Mouse (Mus musculus) MEL (cell line): ENCODE data around the gene Ankrd52. TPM values are rescaled to one million over a fixed set of nuclear protein-coding genes. Genes with fewer than 3 reads are reported as not detected.

Experiments
- DNase-seq: peaks from one replicate; pipeline ENCODE4 v3.0.0; 2011; ENCODE audit warnings: low read depth, low spot score
- H3K27ac ChIP-seq: 2 replicates; pipeline ENCODE4 v1.5.1; 2012; ENCODE audit warnings: low read depth, mild to moderate bottlenecking, control low read depth, low read length, moderate library complexity; ENCODE audit not compliant: control insufficient read depth
- H3K27me3 ChIP-seq, 2 experiments: fragments of 150-350 bp in 1 of 2; sonication (generic) in 1 of 2; 2 replicates each; pipeline ENCODE4 v1.6.1; 2012; ENCODE audit warnings: low read length in 2 of 2, mild to moderate bottlenecking in 2 of 2, improper control_type of control experiment in 1 of 2, moderate library complexity in 1 of 2; ENCODE audit not compliant: insufficient read depth in 2 of 2, control insufficient read depth in 1 of 2
- H3K36me3 ChIP-seq, 2 experiments: 2 replicates each; pipeline ENCODE4 v1.6.1; 2012 to 2014; ENCODE audit warnings: low read length in 2 of 2, improper control_type of control experiment in 1 of 2, inconsistent platforms in 1 of 2, mild to moderate bottlenecking in 1 of 2; ENCODE audit not compliant: insufficient read depth in 2 of 2, control insufficient read depth in 1 of 2
- H3K4me1 ChIP-seq, 2 experiments: fragments of 150-350 bp in 1 of 2; sonication (generic) in 1 of 2; 2 replicates each; pipeline ENCODE4 v1.6.1; 2012; ENCODE audit warnings: low read length in 2 of 2, improper control_type of control experiment in 1 of 2, mild to moderate bottlenecking in 1 of 2; ENCODE audit not compliant: insufficient read depth in 2 of 2, control insufficient read depth in 1 of 2
- H3K4me3 ChIP-seq, 2 experiments: fragments of 150-350 bp in 1 of 2; sonication (generic) in 1 of 2; 2 replicates each; pipeline ENCODE4 v1.5.1; 2012; ENCODE audit warnings: low read depth in 2 of 2, low read length in 2 of 2, mild to moderate bottlenecking in 2 of 2, moderate library complexity in 2 of 2, control low read depth in 1 of 2, improper control_type of control experiment in 1 of 2; ENCODE audit not compliant: control insufficient read depth in 1 of 2, insufficient read depth in 1 of 2
- H3K79me2 ChIP-seq: 2 replicates; pipeline ENCODE4 v1.6.1; 2012; ENCODE audit warnings: mild to moderate bottlenecking, low read length, moderate library complexity; ENCODE audit not compliant: control insufficient read depth, poor library complexity, insufficient read depth
- H3K9ac ChIP-seq: 2 replicates; pipeline ENCODE4 v1.6.1; 2012; ENCODE audit warnings: low read depth, mild to moderate bottlenecking, control low read depth, low read length, moderate library complexity; ENCODE audit not compliant: control insufficient read depth, poor library complexity, severe bottlenecking
- H3K9me3 ChIP-seq: fragments of 150-350 bp; sonication (generic); replicated peaks from 2 replicates; pipeline ENCODE4 v1.6.1; 2012; ENCODE audit warnings: mild to moderate bottlenecking, low read length, improper control_type of control experiment, moderate library complexity; ENCODE audit not compliant: insufficient read depth
- CHD1 ChIP-seq: IDR thresholded peaks from 2 replicates; pipeline ENCODE4 v1.6.1; 2012; ENCODE audit warnings: low read depth, mild to moderate bottlenecking, inconsistent platforms, low read length, improper control_type of control experiment
- CTCF ChIP-seq, 3 experiments: IDR thresholded peaks in 2 of 3; conservative IDR thresholded peaks in 1 of 3; 2 replicates each; pipeline ENCODE4 v1.5.1; 2011 to 2012; ENCODE audit warnings: low read length in 3 of 3, low read depth in 2 of 3, mild to moderate bottlenecking in 2 of 3, improper control_type of control experiment in 1 of 3, inconsistent platforms in 1 of 3, mixed read lengths in 1 of 3, moderate library complexity in 1 of 3; ENCODE audit not compliant: control insufficient read depth in 1 of 3, insufficient read depth in 1 of 3, poor library complexity in 1 of 3, severe bottlenecking in 1 of 3
- E2F4 ChIP-seq: IDR thresholded peaks from 2 replicates; pipeline ENCODE4 v1.6.1; 2011; ENCODE audit warnings: low read depth, low read length, improper control_type of control experiment, borderline replicate concordance
- ELF1 ChIP-seq: IDR thresholded peaks from 2 replicates; pipeline ENCODE4 v1.6.1; 2014; ENCODE audit warnings: low read depth, mild to moderate bottlenecking, inconsistent platforms, low read length, improper control_type of control experiment, moderate library complexity
- GATA1 ChIP-seq: IDR thresholded peaks from 2 replicates; pipeline ENCODE4 v1.6.1; 2011; ENCODE audit warnings: low read depth, low read length, improper control_type of control experiment
- HCFC1 ChIP-seq: IDR thresholded peaks from 2 replicates; pipeline ENCODE4 v1.6.1; 2012; ENCODE audit warnings: low read depth, mild to moderate bottlenecking, inconsistent platforms, low read length, improper control_type of control experiment, moderate library complexity
- JUND ChIP-seq: IDR thresholded peaks from 2 replicates; pipeline ENCODE4 v1.6.1; 2011; ENCODE audit warnings: low read depth, mild to moderate bottlenecking, improper control_type of control experiment, low read length
- MAFK ChIP-seq: IDR thresholded peaks from 2 replicates; pipeline ENCODE4 v1.6.1; 2011; ENCODE audit warnings: low read depth, mild to moderate bottlenecking, low read length, improper control_type of control experiment, borderline replicate concordance
- MAX ChIP-seq: IDR thresholded peaks from 2 replicates; pipeline ENCODE4 v1.6.1; 2011; ENCODE audit warnings: low read length, improper control_type of control experiment
- MAZ ChIP-seq: IDR thresholded peaks from 2 replicates; pipeline ENCODE4 v1.6.1; 2012; ENCODE audit warnings: low read depth, mild to moderate bottlenecking, inconsistent platforms, low read length, improper control_type of control experiment
- MEF2A ChIP-seq: IDR thresholded peaks from 2 replicates; pipeline ENCODE4 v1.6.1; 2014; ENCODE audit warnings: low read depth, mild to moderate bottlenecking, inconsistent platforms, low read length, improper control_type of control experiment; ENCODE audit not compliant: poor library complexity, insufficient replicate concordance, severe bottlenecking; ENCODE audit errors: extremely low read depth
- MXI1 ChIP-seq: IDR thresholded peaks from 2 replicates; pipeline ENCODE4 v1.6.1; 2011; ENCODE audit warnings: mild to moderate bottlenecking, low read depth, low read length, improper control_type of control experiment
- MYB ChIP-seq: IDR thresholded peaks from 2 replicates; pipeline ENCODE4 v1.6.1; 2011; ENCODE audit warnings: mild to moderate bottlenecking, low read depth, low read length, improper control_type of control experiment
- MYC ChIP-seq: IDR thresholded peaks from 2 replicates; pipeline ENCODE4 v1.6.1; 2011; ENCODE audit warnings: low read depth, mild to moderate bottlenecking, low read length, improper control_type of control experiment, moderate library complexity
- NELFE ChIP-seq: IDR thresholded peaks from 2 replicates; pipeline ENCODE4 v1.6.1; 2011; ENCODE audit warnings: low read depth, low read length, improper control_type of control experiment
- NRF1 ChIP-seq: IDR thresholded peaks from 2 replicates; pipeline ENCODE4 v1.6.1; 2014; ENCODE audit warnings: low read depth, mild to moderate bottlenecking, inconsistent platforms, low read length, improper control_type of control experiment, moderate library complexity; ENCODE audit not compliant: poor library complexity, insufficient read depth, severe bottlenecking
- RAD21 ChIP-seq: IDR thresholded peaks from 2 replicates; pipeline ENCODE4 v1.6.1; 2011; ENCODE audit warnings: mild to moderate bottlenecking, low read depth, low read length, improper control_type of control experiment
- RCOR1 ChIP-seq: IDR thresholded peaks from 2 replicates; pipeline ENCODE4 v1.6.1; 2012; ENCODE audit warnings: low read depth, mild to moderate bottlenecking, inconsistent platforms, low read length, improper control_type of control experiment
- SIN3A ChIP-seq: IDR thresholded peaks from 2 replicates; pipeline ENCODE4 v1.6.1; 2012; ENCODE audit warnings: low read length, improper control_type of control experiment, inconsistent platforms
- TBP ChIP-seq: IDR thresholded peaks from 2 replicates; pipeline ENCODE4 v1.8.0; 2011; ENCODE audit warnings: low read depth, low read length, improper control_type of control experiment
- TCF12 ChIP-seq: IDR thresholded peaks from 2 replicates; pipeline ENCODE4 v1.6.1; 2014; ENCODE audit warnings: low read depth, mild to moderate bottlenecking, inconsistent platforms, low read length, improper control_type of control experiment, moderate library complexity
- UBTF ChIP-seq: IDR thresholded peaks from 2 replicates; pipeline ENCODE4 v1.6.1; 2012; ENCODE audit warnings: low read depth, mild to moderate bottlenecking, inconsistent platforms, low read length, improper control_type of control experiment, moderate library complexity, borderline replicate concordance; ENCODE audit not compliant: insufficient read depth
- USF1 ChIP-seq: IDR thresholded peaks from 2 replicates; pipeline ENCODE4 v1.6.1; 2014; ENCODE audit warnings: low read depth, mild to moderate bottlenecking, inconsistent platforms, low read length, improper control_type of control experiment, moderate library complexity
- ZC3H11A ChIP-seq: IDR thresholded peaks from 2 replicates; pipeline ENCODE4 v1.6.1; 2012; ENCODE audit warnings: low read depth, mild to moderate bottlenecking, inconsistent platforms, low read length, improper control_type of control experiment
- ZKSCAN1 ChIP-seq: IDR thresholded peaks from 2 replicates; pipeline ENCODE4 v1.6.1; 2012; ENCODE audit warnings: low read depth, mild to moderate bottlenecking, inconsistent platforms, low read length, improper control_type of control experiment, moderate library complexity
- ZMIZ1 ChIP-seq: IDR thresholded peaks from 2 replicates; pipeline ENCODE4 v1.6.1; 2012; ENCODE audit warnings: low read depth, mild to moderate bottlenecking, inconsistent platforms, low read length, improper control_type of control experiment, moderate library complexity
- ZNF384 ChIP-seq: IDR thresholded peaks from 2 replicates; pipeline ENCODE4 v1.6.1; 2012; ENCODE audit warnings: low read depth, mild to moderate bottlenecking, inconsistent platforms, low read length, improper control_type of control experiment
- polyA plus RNA-seq, 2 experiments: library from polyadenylated mRNA; stranded (reverse) in 1 of 2; unstranded in 1 of 2; fragments of >175 nt in 1 of 2; fragments of >200 nt in 1 of 2; gene quantifications; 2 replicates each; pipeline versions ENCODE4 v1.2.1 to v1.2.4; 2012; ENCODE audit warnings: low replicate concordance in 2 of 2, low read depth in 1 of 2; ENCODE audit not compliant: insufficient read length in 2 of 2, insufficient read depth in 1 of 2, missing spikeins in 1 of 2
- total RNA-seq: library from RNA; depleted of rRNA; stranded (reverse); fragments of 300-350 nt; gene quantifications from 2 replicates; pipeline ENCODE4 v1.2.3, GENCODE M21; 2012

Gene Ankrd52
- total and polyA plus RNA-seq, 3 experiments: 9.5 to 39.9 TPM; not detected in 1

DNA sequence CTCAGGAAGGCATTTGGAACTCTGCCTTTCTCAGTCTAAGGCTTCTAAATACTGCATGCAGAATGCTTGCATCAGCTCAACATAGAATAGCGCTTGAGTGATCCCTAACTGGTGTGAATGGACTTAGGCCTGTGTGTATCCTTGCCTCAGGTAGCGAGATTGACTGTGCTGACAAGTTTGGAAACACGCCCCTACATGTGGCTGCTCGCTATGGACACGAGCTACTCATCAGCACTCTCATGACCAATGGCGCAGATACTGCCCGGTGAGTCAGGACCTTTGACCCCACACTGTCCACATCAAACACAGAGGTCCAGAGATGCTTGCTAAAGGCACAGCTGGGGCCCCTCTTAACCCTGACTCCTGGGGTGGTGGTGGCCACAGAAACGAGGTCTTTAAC is 5.6 kb downstream of the Ankrd52 start:
- no peaks in the 10 kb centered on the region for H3K9me3 ChIP-seq
- no peak overlapping the region for H3K9ac ChIP-seq
- H3K4me1 ChIP-seq: peaks cover 0 to 3% of the 10 kb centered on the region in 2 experiments; a peak in 2 of 4 replicates
- H3K36me3 ChIP-seq: peaks cover 0 to 8% of the 10 kb centered on the region in 2 experiments; a peak in 3 of 4 replicates
- H3K79me2 ChIP-seq: peaks cover 15% of the 10 kb centered on the region
- no peak overlapping the region for H3K4me3 ChIP-seq
- DNase-seq: no peak
- H3K27ac ChIP-seq: no peak overlapping the region
- no peak for TF ChIP-seq USF1
- TF ChIP-seq JUND: no peak
- TF ChIP-seq GATA1: no peak
- no peak for TF ChIP-seq ZNF384
- no peak for TF ChIP-seq ZMIZ1
- no peak for TF ChIP-seq TCF12
- TF ChIP-seq UBTF: no peak
- no peak for TF ChIP-seq MAFK
- no peak for TF ChIP-seq CHD1
- no peak for TF ChIP-seq MYC
- TF ChIP-seq RAD21: no peak
- TF ChIP-seq NELFE: no peak
- TF ChIP-seq ZKSCAN1: no peak
- TF ChIP-seq MXI1: no peak
- TF ChIP-seq MYB: no peak
- TF ChIP-seq NRF1: no peak
- no peak for TF ChIP-seq RCOR1
- no peak for TF ChIP-seq ZC3H11A
- no peak for TF ChIP-seq CTCF (IDR thresholded peaks at IDR 0.05 in 2 of 3, conservative IDR thresholded peaks at IDR 0.05 in 1 of 3; ENCODE audit: control insufficient read depth in 1 of 3, insufficient read depth in 1 of 3, low read depth in 2 of 3, low read length in 3 of 3, poor library complexity in 1 of 3, severe bottlenecking in 1 of 3)
- no peak for TF ChIP-seq E2F4
- H3K27me3 ChIP-seq: no peaks in the 10 kb centered on the region

- no peaks in the 10 kb centered on the region for H3K79me2 ChIP-seq
- peaks cover 0 to 10% of the 10 kb centered on the region in 2 experiments; a peak in 3 of 4 replicates for H3K36me3 ChIP-seq
- no peak for TF ChIP-seq SIN3A
- TF ChIP-seq ZKSCAN1: no peak
- TF ChIP-seq ELF1: no peak
- TF ChIP-seq MAZ: no peak
- no peak for TF ChIP-seq MAX
- no peak for TF ChIP-seq HCFC1
- TF ChIP-seq MAFK: no peak
- no peak for TF ChIP-seq ZMIZ1
- no peak for TF ChIP-seq NRF1
- TF ChIP-seq MEF2A: no peak
- no peak for TF ChIP-seq ZC3H11A
- no peak for TF ChIP-seq TCF12
- no peak for TF ChIP-seq CHD1
- no peak for TF ChIP-seq GATA1
- TF ChIP-seq UBTF: no peak
- TF ChIP-seq NELFE: no peak
- no peak for TF ChIP-seq MYC
- no peak for TF ChIP-seq TBP
- TF ChIP-seq RCOR1: no peak
- H3K27me3 ChIP-seq: no peaks in the 10 kb centered on the region
- no peak overlapping the region for H3K9ac ChIP-seq
- no peak overlapping the region for H3K27ac ChIP-seq
- no peak overlapping the region for H3K4me3 ChIP-seq
- H3K9me3 ChIP-seq: no peaks in the 10 kb centered on the region
- H3K4me1 ChIP-seq: 0 out of 4 replicates have a peak, but pooled peaks cover 0 to 6% of the 10 kb centered on the region in 2 experiments
- DNase-seq: no peak
These were observed 9.0 kb downstream of the Ankrd52 start for GRCm38 (mm10) chr10:128385902-128386301.
